Mouse (Mus musculus) CH12F3 (cell line): ENCODE data around the gene Tmem114.

Experiments
- in situ Hi-C: fragments of 300-500 bp; cut with MboI; formaldehyde crosslinking; loops from 2 replicates; pipeline ENCODE4 v1.14.3; 2020; ENCODE audit warnings: low sequenced_read_pairs

The Tmem114 gene

DNA sequence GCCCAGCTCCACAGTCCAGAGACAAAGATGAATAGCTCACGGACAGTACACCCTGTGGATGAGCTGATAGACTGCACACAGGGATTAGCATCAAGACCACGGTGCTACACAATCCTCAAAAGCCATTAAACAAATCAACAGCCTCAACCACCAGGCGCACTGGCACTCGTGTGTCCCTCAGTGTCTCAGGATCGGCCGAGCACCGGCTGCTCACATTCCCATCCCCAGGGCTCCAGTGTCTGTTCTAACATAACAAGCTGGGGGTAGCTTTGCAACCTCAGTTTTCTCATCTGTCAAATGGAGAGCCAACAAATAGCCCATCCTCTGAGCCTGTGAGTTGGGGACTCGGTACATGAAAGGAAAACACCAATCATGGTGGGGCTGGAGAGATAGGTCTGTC, 11.5 kb downstream of the Tmem114 start:
- in situ Hi-C loops: loop anchor here (5.0 to 25.0 kb wide), 3 partner anchors 71 to 449 kb away; no protein-coding TSS in a partner anchor

DNA sequence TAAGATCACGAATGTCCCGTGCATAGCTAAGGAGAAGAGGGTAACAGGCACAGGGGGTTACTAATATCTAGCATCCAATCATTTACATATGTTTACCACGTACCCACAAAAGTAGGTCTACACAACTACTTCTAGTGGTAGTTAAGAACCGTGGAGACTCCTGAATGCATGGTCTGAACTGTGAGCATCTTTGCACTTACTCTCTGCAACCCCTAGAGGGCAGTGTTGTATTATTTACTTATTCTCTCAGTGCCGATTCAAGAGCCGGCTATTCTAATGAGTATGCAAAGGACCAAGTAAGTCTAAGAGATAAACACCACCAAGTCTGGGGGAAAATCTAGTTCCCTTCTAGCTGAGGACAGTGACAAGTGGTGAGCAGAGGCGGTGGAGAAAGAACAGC, 12.7 kb downstream of the Tmem114 start:
- in situ Hi-C loops: loop anchor here (5.0 to 25.0 kb wide), 3 partner anchors 73 to 450 kb away; no protein-coding TSS in a partner anchor

DNA sequence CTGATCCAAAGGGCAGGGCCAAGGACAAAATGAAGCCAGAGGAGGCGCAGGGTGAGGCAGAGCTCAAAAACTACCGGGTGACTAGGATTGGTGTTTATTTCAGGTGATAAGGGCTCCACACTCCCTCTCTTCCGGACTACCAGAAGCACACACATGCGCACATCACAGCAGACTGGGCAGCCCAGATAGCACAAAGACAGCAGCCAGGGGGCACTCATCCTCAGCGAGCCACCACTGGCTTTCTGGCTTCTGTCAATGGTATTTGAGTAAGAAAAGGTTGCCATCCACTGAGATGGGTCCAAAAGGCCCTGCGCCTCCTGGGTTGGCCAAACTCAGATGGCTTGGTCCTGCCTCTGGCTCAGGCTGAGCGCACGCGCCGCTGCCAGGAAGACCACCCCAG, 15.7 kb downstream of the Tmem114 start:
- in situ Hi-C loops: loop anchor here (25.0 kb wide), 1 partner anchor 453 kb away; no protein-coding TSS in a partner anchor

DNA sequence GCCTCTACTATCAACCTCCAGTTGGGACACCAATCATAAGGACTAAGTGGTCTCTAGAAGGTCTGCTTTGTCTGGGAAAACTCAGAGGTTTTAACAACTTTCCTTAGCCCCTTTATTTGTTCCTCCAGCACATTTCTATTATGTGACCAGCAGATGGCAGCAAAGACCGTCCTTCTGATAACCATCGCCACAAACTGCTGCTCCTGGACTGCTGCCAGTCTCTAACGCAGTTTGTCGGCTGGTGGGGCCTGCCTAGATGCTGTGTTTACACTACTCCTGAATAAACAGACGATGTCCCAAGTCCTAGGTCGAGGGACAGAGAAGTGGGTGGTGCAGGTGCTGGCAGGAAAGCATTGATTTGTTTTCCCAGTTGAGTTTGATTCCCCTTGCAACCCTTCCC, 18.2 kb downstream of the Tmem114 start:
- in situ Hi-C loops: loop anchor here (25.0 kb wide), 1 partner anchor 456 kb away; no protein-coding TSS in a partner anchor

DNA sequence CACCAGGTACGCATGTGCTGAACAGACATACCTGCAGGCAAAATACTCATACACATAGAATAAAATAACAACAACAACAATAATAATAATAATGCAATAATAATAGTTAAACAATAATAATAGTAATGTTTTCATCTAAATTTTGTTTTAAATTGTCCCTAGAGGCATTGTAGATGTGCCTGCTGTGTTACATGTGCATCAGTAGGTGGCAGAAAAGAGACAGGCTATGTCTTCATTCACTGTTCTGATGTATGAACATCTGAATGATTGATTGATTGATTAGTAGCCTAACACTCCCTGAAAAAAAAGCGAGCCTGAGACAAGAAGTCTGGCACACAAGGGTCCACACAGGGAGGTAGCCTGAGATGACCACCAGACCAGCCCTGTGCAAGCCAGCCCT, 22.3 kb downstream of the Tmem114 start:
- in situ Hi-C loops: loop anchor here (25.0 kb wide), 1 partner anchor 460 kb away; no protein-coding TSS in a partner anchor

DNA sequence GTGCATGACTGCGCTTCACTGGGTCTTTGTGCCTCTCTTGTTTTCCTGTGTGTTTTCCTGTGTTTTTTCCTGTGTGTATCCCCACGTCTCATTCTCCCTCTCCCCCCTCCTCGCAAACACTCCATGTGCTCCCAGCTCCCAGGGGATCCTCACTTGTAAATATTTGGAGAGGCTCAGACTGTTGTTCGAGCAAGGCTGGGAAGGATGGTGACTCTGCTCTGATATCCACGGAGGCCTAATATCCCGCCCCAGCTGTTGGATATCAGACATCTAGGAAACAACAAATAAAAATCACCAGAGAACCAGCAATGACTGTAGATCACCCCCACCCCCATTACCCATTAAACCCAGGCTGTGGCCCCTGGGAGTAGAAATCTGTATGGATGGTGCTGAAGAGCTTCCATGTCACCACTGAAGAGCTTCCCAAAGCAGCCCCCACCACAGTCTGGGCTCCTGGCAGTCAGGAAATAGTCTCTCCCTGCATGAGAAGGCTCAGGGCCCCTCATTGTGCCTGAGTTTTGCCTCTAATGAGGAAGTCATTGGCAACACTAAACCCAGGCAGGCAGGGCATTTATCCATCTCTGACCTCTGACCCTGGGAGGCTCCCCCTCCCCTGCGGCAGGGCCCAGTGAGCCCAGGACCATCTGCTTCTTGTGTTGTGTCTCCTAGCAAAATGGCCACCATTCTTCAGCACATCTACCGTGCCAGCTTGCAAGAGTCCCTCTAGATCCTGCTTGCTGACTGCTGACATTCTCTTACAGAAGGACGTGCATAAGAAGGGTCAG, 23.6 kb downstream of the Tmem114 start:
- in situ Hi-C loops: loop anchor here (25.0 kb wide), 1 partner anchor 461 kb away; no protein-coding TSS in a partner anchor

DNA sequence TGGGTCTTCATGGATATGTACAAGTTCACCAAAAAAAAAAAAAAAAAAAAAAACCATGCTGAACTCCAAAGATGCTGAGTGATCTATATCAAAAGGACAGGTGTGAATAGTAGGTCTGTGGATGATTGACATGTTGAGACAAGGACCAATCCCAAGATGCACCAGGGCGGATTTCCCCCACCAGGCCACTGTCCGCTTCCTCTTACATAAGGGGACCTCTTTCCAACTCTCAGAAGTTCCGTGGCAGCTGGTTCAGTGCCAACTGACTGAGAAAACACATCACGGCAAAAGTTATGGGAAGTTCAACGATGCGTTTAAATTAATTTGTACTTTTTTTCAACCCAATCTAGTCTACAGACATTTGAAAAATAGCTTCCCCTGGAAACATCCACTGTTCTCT, 25.1 kb downstream of the Tmem114 start:
- in situ Hi-C loops: loop anchor here (25.0 kb wide), 1 partner anchor 462 kb away; no protein-coding TSS in a partner anchor

DNA sequence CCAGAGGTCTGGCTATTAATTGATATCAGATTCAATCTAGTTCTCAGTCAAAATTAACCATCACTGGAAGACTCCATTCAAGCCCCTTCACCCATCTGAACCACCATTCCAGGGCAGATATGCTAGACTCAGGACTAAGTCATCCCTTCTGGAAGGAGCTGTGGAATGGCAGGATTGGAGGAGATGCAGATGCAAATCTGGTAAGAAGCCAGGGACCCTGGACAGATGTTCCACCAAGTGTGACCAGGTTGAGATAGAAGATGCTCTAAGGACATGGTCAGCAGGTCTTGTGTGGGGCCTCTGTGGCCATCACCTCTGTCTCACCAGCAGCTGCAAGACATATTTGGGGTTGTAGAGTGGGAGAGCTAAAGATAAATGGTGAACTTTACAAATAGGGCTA, 30.0 kb downstream of the Tmem114 start:
- in situ Hi-C loops: no loop called here

DNA sequence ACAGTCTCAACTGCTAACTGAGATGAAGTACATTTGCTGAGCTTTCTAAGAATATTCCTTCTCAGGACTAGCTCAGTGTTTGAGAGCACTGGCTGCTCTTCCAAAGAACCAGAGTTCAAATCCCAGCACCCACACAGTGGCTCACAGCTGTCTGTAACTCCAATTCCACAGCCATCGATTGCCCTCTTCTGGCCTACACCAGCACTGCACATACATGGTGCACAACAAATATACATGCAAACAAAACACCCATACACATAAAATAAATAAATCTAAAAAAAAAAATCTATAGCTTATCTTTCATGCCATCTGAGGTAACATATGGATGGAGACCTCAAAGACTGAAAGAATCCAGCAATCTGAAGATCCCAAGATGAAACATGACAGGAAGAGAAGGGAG, 36.4 kb downstream of the Tmem114 start:
- in situ Hi-C loops: no loop called here

DNA sequence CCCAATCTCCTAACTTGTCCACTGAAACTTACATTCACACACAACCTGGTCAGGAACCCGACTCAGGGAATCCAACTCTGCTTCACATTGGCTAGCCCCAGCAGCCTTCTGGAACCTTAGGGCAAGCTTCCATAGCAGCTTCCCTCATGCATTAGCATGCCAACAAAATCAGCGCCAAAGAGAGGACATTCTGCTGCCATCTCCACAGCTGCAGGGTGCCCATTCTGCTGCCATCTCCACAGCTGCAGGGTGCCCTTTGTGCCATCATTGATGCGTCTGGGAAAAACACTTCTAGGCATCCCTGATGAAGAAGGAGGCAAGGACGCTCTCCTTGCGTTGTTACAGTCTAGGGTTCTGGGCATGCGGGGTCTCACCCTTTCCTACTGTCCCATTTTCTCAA, 38.5 kb downstream of the Tmem114 start:
- in situ Hi-C loops: no loop called here

DNA sequence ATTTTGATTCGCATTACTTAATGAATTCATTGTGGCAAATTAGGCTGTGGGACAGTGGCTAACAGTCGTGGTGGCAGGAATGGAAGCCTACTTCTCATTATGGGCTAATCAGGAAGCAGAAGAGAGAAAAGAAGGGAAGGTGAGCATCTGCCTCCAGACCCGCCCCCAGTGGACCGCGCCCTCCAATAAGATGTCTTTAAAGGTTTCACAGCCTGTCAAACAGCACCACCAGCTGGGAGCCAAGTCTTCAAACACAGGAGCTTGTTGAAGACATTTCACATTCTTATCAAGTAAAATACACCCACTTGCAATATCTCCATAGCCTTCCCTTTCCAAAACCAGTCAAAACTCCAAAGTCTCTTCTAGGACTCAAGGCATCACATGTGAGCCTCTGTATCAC, 39.3 kb downstream of the Tmem114 start:
- in situ Hi-C loops: no loop called here

DNA sequence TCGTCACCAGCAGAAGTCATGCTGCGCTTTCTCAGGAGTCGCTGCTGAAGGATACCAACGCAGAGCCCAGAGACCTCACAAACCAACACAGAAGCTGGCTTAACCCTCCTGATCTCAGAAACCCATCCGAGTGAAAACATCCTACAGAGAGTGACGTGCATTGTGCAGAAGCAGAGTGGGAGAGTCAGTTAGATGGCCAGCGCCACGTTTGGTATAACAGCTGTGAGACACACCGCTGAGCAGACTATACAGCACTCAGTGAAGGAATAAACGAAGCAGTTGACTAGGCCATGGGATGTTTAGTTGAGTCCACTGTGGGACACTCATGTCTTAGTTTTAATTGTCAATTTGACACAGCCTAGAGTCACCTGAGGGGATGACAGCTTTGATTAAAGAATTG, 40.2 kb downstream of the Tmem114 start:
- in situ Hi-C loops: no loop called here

DNA sequence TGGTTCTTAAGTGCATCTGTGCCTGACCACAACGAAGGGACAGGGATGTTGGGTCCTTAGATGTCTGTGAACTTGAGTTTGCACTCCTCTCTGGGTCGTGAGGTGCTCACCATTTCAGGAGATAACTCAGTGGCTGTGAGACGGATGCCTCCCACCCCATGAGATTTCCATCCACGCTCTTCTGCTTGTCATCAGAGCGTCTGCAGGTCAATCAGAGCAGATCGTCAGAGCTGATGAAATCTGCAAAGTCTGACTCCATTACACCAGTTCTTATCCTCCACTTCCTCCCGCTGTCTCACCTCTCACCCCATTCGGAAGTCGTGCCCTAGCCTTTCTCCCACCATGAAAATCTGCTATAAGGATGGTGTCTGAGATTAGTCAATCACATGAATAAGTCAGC, 41.5 kb downstream of the Tmem114 start:
- in situ Hi-C loops: no loop called here

DNA sequence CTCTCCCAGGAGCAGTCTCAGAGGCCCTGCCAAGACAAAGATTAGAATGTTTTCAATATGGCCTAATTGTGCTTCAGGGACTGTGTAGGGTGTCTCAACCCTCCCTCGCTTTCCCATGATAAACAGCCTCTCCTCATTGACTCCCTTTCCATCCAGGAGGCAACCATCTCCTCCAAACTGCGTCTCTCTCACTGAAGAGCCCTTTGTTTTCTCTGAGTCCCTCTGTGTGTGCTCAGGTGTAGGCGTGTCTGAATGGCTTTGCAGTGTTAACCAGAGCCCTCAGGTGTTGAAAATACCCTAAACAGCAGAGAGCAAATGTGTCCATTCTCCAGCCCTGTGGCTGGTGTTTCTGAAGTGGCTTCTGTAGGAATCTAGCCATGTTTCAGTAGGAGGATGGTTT, 61.9 kb downstream of the Tmem114 start:
- in situ Hi-C loops: no loop called here
